Mouse (Mus musculus) hindbrain, postnatal 0 days (tissue): ENCODE results near the gene Bpgm. TPM values are rescaled to one million over a fixed set of nuclear protein-coding genes. Genes with fewer than 3 reads are reported as not detected.

Source experiments
- ATAC-seq: fragments of 200-750 bp; cut with Nextera tagmentation; 2 replicates; pipeline ENCODE4 v1.8.0; 2017; ENCODE audit warnings: mild to moderate bottlenecking, moderate TSS enrichment, moderate library complexity
- DNase-seq: peaks from one replicate; pipeline ENCODE4 v3.0.0-alpha.2; 2015; ENCODE audit warnings: low spot score
- H3K27ac ChIP-seq: fragments of 300-500 bp; sonication (generic); 2 replicates; pipeline ENCODE4 v1.5.1; 2014; ENCODE audit warnings: mild to moderate bottlenecking
- H3K27me3 ChIP-seq: fragments of 300-500 bp; sonication (generic); 2 replicates; pipeline ENCODE4 v1.6.1; 2014; ENCODE audit warnings: low read length, mixed read lengths; ENCODE audit not compliant: insufficient read depth
- H3K36me3 ChIP-seq: fragments of 300-500 bp; sonication (generic); 2 replicates; pipeline ENCODE4 v1.6.1; 2014; ENCODE audit warnings: low read length, mixed read lengths; ENCODE audit not compliant: insufficient read depth
- H3K4me1 ChIP-seq: fragments of 300-500 bp; sonication (generic); 2 replicates; pipeline ENCODE4 v1.6.1; 2014; ENCODE audit warnings: antibody characterized with exemption, low read length, mixed read lengths; ENCODE audit not compliant: insufficient read depth
- H3K4me2 ChIP-seq: fragments of 300-500 bp; sonication (generic); 2 replicates; pipeline ENCODE4 v1.6.1; 2014; ENCODE audit warnings: low read depth, mild to moderate bottlenecking, low read length, moderate library complexity, mixed read lengths
- H3K4me3 ChIP-seq: fragments of 300-500 bp; sonication (generic); 2 replicates; pipeline ENCODE4 v1.5.1; 2014; ENCODE audit warnings: low read length
- H3K9ac ChIP-seq: fragments of 300-500 bp; sonication (generic); replicated peaks from 2 replicates; pipeline ENCODE4 v1.6.1; 2014; ENCODE audit warnings: mild to moderate bottlenecking, low read length, moderate library complexity, mixed read lengths
- H3K9me3 ChIP-seq: fragments of 300-500 bp; sonication (generic); 2 replicates; pipeline ENCODE4 v1.6.1; 2016; ENCODE audit warnings: low read length, mixed read lengths
- CTCF ChIP-seq: IDR thresholded peaks from 2 replicates; pipeline ENCODE4 v1.5.1; 2016; ENCODE audit warnings: antibody characterized with exemption, control low read depth, low read depth
- WGBS: fragments of 180-500 bp; shearing (Covaris S2); extraction: QIAGEN DNeasy Blood & Tissue Kit; methylation state at CpG from one replicate; pipeline ENCODE4 v1.1.7; 2014; 5-methylcytosine and 5-hydroxymethylcytosine counted together
- polyA plus RNA-seq: library from polyadenylated mRNA; unstranded; fragments of >200 nt; fragmentation: Nextera tagmentation; extraction: Ambion mirVana; gene quantifications from 2 replicates; pipeline ENCODE4 v1.2.1, GENCODE M21; 2015
- total RNA-seq: library from RNA; depleted of rRNA; stranded (reverse); fragments of >200 nt; gene quantifications from 2 replicates; pipeline ENCODE4 v1.2.3, GENCODE M21; 2014

Gene Bpgm
- total and polyA plus RNA-seq, 2 experiments from 2014 or later = 43.2 to 73.9 TPM

DNA sequence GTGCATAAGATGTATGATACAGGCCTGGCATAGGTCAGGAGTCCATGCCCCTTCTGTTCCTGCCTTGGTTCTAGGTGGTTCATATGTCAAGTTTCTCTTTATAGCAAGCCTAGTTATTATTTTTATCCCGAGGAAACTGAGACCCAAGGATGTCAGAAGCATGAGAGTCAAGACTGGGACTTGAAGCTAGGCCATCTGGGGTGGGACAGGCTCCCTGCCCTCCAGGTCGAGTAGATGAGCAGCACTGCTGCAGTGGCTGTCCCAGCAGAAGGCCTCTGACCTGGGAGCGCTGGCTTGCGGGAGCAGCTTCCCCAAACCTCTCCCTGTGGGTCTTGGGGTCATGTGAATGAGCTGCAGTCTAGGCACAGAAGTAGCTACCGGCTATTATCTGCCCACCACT lies 47.5 kb downstream of the Bpgm start:
- 78% methylated on average over 5 of the region's 5 CpGs for WGBS
- ATAC-seq (no peak), DNase-seq (no peak)
- Histone ChIP-seq H3K9me3 (no peaks in the 10 kb centered on the region), H3K9ac (no peak overlapping the region), H3K27ac (no peak overlapping the region), H3K36me3 (no peaks in the 10 kb centered on the region), H3K4me2 (no peak overlapping the region), H3K4me1 (no peaks in the 10 kb centered on the region), H3K27me3 (no peaks in the 10 kb centered on the region), H3K4me3 (no peak overlapping the region)
- no peak for TF ChIP-seq CTCF

- Histone ChIP-seq H3K27me3 (no peaks in the 10 kb centered on the region), H3K27ac (no peak overlapping the region), H3K4me1 (no peaks in the 10 kb centered on the region), H3K4me2 (no peak overlapping the region), H3K4me3 (no peak overlapping the region), H3K9me3 (no peaks in the 10 kb centered on the region), H3K36me3 (no peaks in the 10 kb centered on the region), H3K9ac (no peak overlapping the region)
- no peak for TF ChIP-seq CTCF
- no peak for DNase-seq
- WGBS = 77% methylated on average over 1 of the region's 1 CpGs
- no peak for ATAC-seq
Measured at GRCm38 (mm10) chr6:34525499-34525924, 49.5 kb downstream of the Bpgm start.

- DNase-seq (no peak), ATAC-seq (no peak)
- Histone ChIP-seq H3K27ac (no peak overlapping the region), H3K27me3 (no peaks in the 10 kb centered on the region), H3K4me3 (no peak overlapping the region), H3K9ac (no peak overlapping the region), H3K36me3 (no peaks in the 10 kb centered on the region), H3K9me3 (no peaks in the 10 kb centered on the region), H3K4me2 (no peak overlapping the region), H3K4me1 (no peaks in the 10 kb centered on the region)
- WGBS = 80% methylated on average over 6 of the region's 6 CpGs
- TF ChIP-seq CTCF = no peak
Measured at GRCm38 (mm10) chr6:34525927-34526326, 49.9 kb downstream of the Bpgm start.

DNA sequence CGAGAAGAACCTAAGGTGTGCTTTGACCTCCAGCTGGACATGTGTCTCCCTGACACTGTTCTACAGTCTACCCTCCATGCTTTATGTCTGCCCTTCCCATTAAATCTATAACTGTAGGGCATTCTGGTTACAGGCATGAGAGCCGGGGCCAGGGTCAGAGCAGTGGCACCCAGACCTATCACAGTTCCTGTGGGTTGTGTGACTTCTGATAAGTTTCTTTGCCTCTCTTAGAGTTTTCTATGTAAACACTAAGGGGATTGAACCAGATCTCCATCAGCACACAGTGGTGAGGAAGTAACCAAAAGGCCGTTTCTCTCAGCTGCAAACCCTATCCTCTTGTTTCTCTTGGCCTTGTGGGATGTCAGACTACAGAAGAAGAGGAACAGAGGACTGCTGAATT lies 50.4 kb downstream of the Bpgm start:
- Histone ChIP-seq H3K27me3 (no peaks in the 10 kb centered on the region), H3K9ac (no peak overlapping the region), H3K4me1 (no peaks in the 10 kb centered on the region), H3K27ac (no peak overlapping the region), H3K9me3 (no peaks in the 10 kb centered on the region), H3K36me3 (no peaks in the 10 kb centered on the region), H3K4me2 (no peak overlapping the region), H3K4me3 (no peak overlapping the region)
- TF ChIP-seq CTCF = no peak
- DNase-seq = no peak
- WGBS = 82% methylated on average over 3 of the region's 3 CpGs
- no peak for ATAC-seq

- no peak for TF ChIP-seq CTCF
- H3K4me2 ChIP-seq = no peak overlapping the region
- no peak overlapping the region for H3K9ac ChIP-seq
- no peak overlapping the region for H3K27ac ChIP-seq
- no peaks in the 10 kb centered on the region for H3K36me3 ChIP-seq
- 86% methylated on average over 2 of the region's 2 CpGs for WGBS
- DNase-seq (no peak), ATAC-seq (no peak)
- no peaks in the 10 kb centered on the region for H3K9me3 ChIP-seq
- no peak overlapping the region for H3K4me3 ChIP-seq
- H3K27me3 ChIP-seq = no peaks in the 10 kb centered on the region
- no peaks in the 10 kb centered on the region for H3K4me1 ChIP-seq
Measured at GRCm38 (mm10) chr6:34528131-34528530, 52.1 kb downstream of the Bpgm start.

- Histone ChIP-seq H3K4me2 (no peak overlapping the region), H3K27ac (no peak overlapping the region)
- WGBS = 78% methylated on average over 3 of the region's 3 CpGs
Measured at GRCm38 (mm10) chr6:34529992-34530391, 54.0 kb downstream of the Bpgm start.

GRCm38 (mm10) chr6:34533055-34533454 lies 57.0 kb downstream of the Bpgm start:
- ATAC-seq (no peak), DNase-seq (no peak)
- 94% methylated on average over 1 of the region's 1 CpGs for WGBS
- Histone ChIP-seq H3K4me1 (no peaks in the 10 kb centered on the region), H3K4me3 (no peak overlapping the region), H3K27me3 (no peaks in the 10 kb centered on the region), H3K27ac (no peak overlapping the region), H3K9ac (no peak overlapping the region), H3K4me2 (no peak overlapping the region), H3K36me3 (no peaks in the 10 kb centered on the region), H3K9me3 (no peaks in the 10 kb centered on the region)
- TF ChIP-seq CTCF = no peak

More at GRCm38 (mm10) chr6:34529992-34530391, 54.0 kb downstream of the Bpgm start:
- no peak for TF ChIP-seq CTCF
- Histone ChIP-seq H3K4me3 (no peak overlapping the region), H3K9ac (no peak overlapping the region), H3K27me3 (no peaks in the 10 kb centered on the region), H3K9me3 (no peaks in the 10 kb centered on the region), H3K36me3 (no peaks in the 10 kb centered on the region), H3K4me1 (no peaks in the 10 kb centered on the region)
- no peak for ATAC-seq
- no peak for DNase-seq
